Mouse (Mus musculus): Measurements from ENCODE around the gene Smim10l2a. TPM values are rescaled to one million over a fixed set of nuclear protein-coding genes. Genes with fewer than 3 reads are reported as not detected.
"Not testable (repeated sequence)": the region's sequence is repeated elsewhere in the genome, so short reads cannot be mapped to it uniquely, and the experiment has no call there.

Gene Smim10l2a
- 18.6 and 19.2 TPM in 2 replicates for polyA plus RNA-seq (2012; rRNA removed)

GRCm38 (mm10) chrX:56374431-56375128 is at the start of gene Smim10l2a:
Gene Smim10l2a, plus strand, starts transcription at chrX:56374586.
- Histone ChIP-seq H3K4me3 (ENCODE audit: insufficient read depth, low read length) (peak within 1 kb of the TSS; percentile 75), H3K27ac (ENCODE audit: insufficient read depth, low read length) (peak within 1 kb of the TSS; percentile 84; the same call in 1 of the 2 replicates)
- H3K4me1 ChIP-seq (ENCODE audit: control insufficient read depth, insufficient read depth, low read length), result not testable (repeated sequence)

- H3K27ac ChIP-seq (ENCODE audit: insufficient read depth, low read length), result no peak overlapping the region
- TF ChIP-seq CTCF (IDR thresholded peaks at IDR 0.05; ENCODE audit: extremely low read depth, insufficient read depth, low read length) (no peak), POLR2A (IDR thresholded peaks at IDR 0.05; ENCODE audit: extremely low read depth, insufficient read depth, low read length) (no peak)
- no peak overlapping the region for H3K4me3 ChIP-seq (ENCODE audit: insufficient read depth, low read length)
- H3K4me1 ChIP-seq (ENCODE audit: control insufficient read depth, insufficient read depth, low read length), result no peaks in the 10 kb centered on the region
Observed at GRCm38 (mm10) chrX:56332046-56332445, 42.3 kb upstream of the Smim10l2a start.

GRCm38 (mm10) chrX:56340305-56340704 is 34.1 kb upstream of the Smim10l2a start:
- H3K4me3 ChIP-seq (ENCODE audit: insufficient read depth, low read length), result no peak overlapping the region
- H3K27ac ChIP-seq (ENCODE audit: insufficient read depth, low read length), result no peak overlapping the region
- TF ChIP-seq CTCF (IDR thresholded peaks at IDR 0.05; ENCODE audit: extremely low read depth, insufficient read depth, low read length) (0 out of 2 replicates have a peak, but pooled peaks have one; percentile 26), POLR2A (IDR thresholded peaks at IDR 0.05; ENCODE audit: extremely low read depth, insufficient read depth, low read length) (no peak)
- H3K4me1 ChIP-seq (ENCODE audit: control insufficient read depth, insufficient read depth, low read length), result no peaks in the 10 kb centered on the region

- TF ChIP-seq CTCF (IDR thresholded peaks at IDR 0.05; ENCODE audit: extremely low read depth, insufficient read depth, low read length) (no peak), POLR2A (IDR thresholded peaks at IDR 0.05; ENCODE audit: extremely low read depth, insufficient read depth, low read length) (no peak)
- H3K27ac ChIP-seq (ENCODE audit: insufficient read depth, low read length), result no peak overlapping the region
- H3K4me1 ChIP-seq (ENCODE audit: control insufficient read depth, insufficient read depth, low read length), result no peaks in the 10 kb centered on the region
- H3K4me3 ChIP-seq (ENCODE audit: insufficient read depth, low read length), result no peak overlapping the region
Observed at GRCm38 (mm10) chrX:56342921-56343320, 31.5 kb upstream of the Smim10l2a start.

GRCm38 (mm10) chrX:56346176-56346931 is 28.0 kb upstream of the Smim10l2a start, which contains the start of gene Zfp449:
Gene Zfp449, plus strand, starts transcription at chrX:56346400.
- no peak within 1 kb of the TSS for H3K27ac ChIP-seq (ENCODE audit: insufficient read depth, low read length)
- H3K4me1 ChIP-seq (ENCODE audit: control insufficient read depth, insufficient read depth, low read length), result no peaks in the 10 kb centered on the region
- TF ChIP-seq CTCF (IDR thresholded peaks at IDR 0.05; ENCODE audit: extremely low read depth, insufficient read depth, low read length), result no peak
- TF ChIP-seq POLR2A (IDR thresholded peaks at IDR 0.05; ENCODE audit: extremely low read depth, insufficient read depth, low read length), result 0 out of 2 replicates have a peak, but pooled peaks have one; percentile 21
- H3K4me3 ChIP-seq (ENCODE audit: insufficient read depth, low read length), result peak within 1 kb of the TSS; percentile 61

- Histone ChIP-seq H3K4me3 (ENCODE audit: insufficient read depth, low read length) (peak overlapping the region; percentile 61; the same call in 1 of the 2 replicates), H3K4me1 (ENCODE audit: control insufficient read depth, insufficient read depth, low read length) (no peaks in the 10 kb centered on the region), H3K27ac (ENCODE audit: insufficient read depth, low read length) (no peak overlapping the region)
- no peak for TF ChIP-seq POLR2A (IDR thresholded peaks at IDR 0.05; ENCODE audit: extremely low read depth, insufficient read depth, low read length)
- no peak for TF ChIP-seq CTCF (IDR thresholded peaks at IDR 0.05; ENCODE audit: extremely low read depth, insufficient read depth, low read length)
Observed at GRCm38 (mm10) chrX:56346932-56347253, 27.5 kb upstream of the Smim10l2a start.

- Histone ChIP-seq H3K27ac (ENCODE audit: insufficient read depth, low read length) (no peak overlapping the region), H3K4me3 (ENCODE audit: insufficient read depth, low read length) (no peak overlapping the region), H3K4me1 (ENCODE audit: control insufficient read depth, insufficient read depth, low read length) (no peaks in the 10 kb centered on the region)
- no peak for TF ChIP-seq POLR2A (IDR thresholded peaks at IDR 0.05; ENCODE audit: extremely low read depth, insufficient read depth, low read length)
- TF ChIP-seq CTCF (IDR thresholded peaks at IDR 0.05; ENCODE audit: extremely low read depth, insufficient read depth, low read length), result no peak
Observed at GRCm38 (mm10) chrX:56380852-56381251, 6.5 kb downstream of the Smim10l2a start.

GRCm38 (mm10) chrX:56384142-56384541 is 9.8 kb downstream of the Smim10l2a start:
- Histone ChIP-seq H3K4me3 (ENCODE audit: insufficient read depth, low read length) (no peak overlapping the region), H3K27ac (ENCODE audit: insufficient read depth, low read length) (no peak overlapping the region), H3K4me1 (ENCODE audit: control insufficient read depth, insufficient read depth, low read length) (no peaks in the 10 kb centered on the region)
- TF ChIP-seq CTCF (IDR thresholded peaks at IDR 0.05; ENCODE audit: extremely low read depth, insufficient read depth, low read length), result no peak
- no peak for TF ChIP-seq POLR2A (IDR thresholded peaks at IDR 0.05; ENCODE audit: extremely low read depth, insufficient read depth, low read length)

GRCm38 (mm10) chrX:56404646-56405045 is 30.3 kb downstream of the Smim10l2a start:
- Histone ChIP-seq H3K4me3 (ENCODE audit: insufficient read depth, low read length) (no peak overlapping the region), H3K4me1 (ENCODE audit: control insufficient read depth, insufficient read depth, low read length) (no peaks in the 10 kb centered on the region), H3K27ac (ENCODE audit: insufficient read depth, low read length) (no peak overlapping the region)
- no peak for TF ChIP-seq POLR2A (IDR thresholded peaks at IDR 0.05; ENCODE audit: extremely low read depth, insufficient read depth, low read length)
- TF ChIP-seq CTCF (IDR thresholded peaks at IDR 0.05; ENCODE audit: extremely low read depth, insufficient read depth, low read length), result no peak

- H3K4me1 ChIP-seq (ENCODE audit: control insufficient read depth, insufficient read depth, low read length), result no peaks in the 10 kb centered on the region
- TF ChIP-seq POLR2A (IDR thresholded peaks at IDR 0.05; ENCODE audit: extremely low read depth, insufficient read depth, low read length) (no peak), CTCF (IDR thresholded peaks at IDR 0.05; ENCODE audit: extremely low read depth, insufficient read depth, low read length) (no peak)
- no peak overlapping the region for H3K4me3 ChIP-seq (ENCODE audit: insufficient read depth, low read length)
- H3K27ac ChIP-seq (ENCODE audit: insufficient read depth, low read length), result no peak overlapping the region
Observed at GRCm38 (mm10) chrX:56405482-56405881, 31.1 kb downstream of the Smim10l2a start.
